Mouse (Mus musculus): ENCODE measurements around the gene Kif21b.

The Kif21b gene

DNA sequence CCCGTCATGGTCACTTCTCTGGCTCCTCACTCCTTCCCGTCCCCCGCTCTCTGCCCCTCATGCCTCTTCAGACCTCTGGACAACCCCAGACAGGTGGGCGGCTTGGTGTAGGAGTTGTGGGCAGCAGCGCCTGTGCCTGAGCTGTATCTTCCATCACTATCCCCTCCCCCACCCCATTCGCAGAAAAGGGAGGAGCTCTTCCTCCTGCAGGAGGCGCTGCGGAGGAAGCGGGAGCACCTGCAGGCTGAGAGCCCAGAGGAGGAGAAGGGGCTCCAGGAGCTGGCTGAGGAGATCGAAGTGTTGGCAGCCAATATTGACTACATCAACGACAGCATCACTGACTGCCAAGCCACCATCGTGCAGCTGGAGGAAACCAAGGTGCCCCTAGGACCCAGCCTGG lies 28.6 kb downstream of the Kif21b start:
- DNase-seq: peak in 1 of 2 experiments; percentile 46

- DNase-seq: no peak
Observed at GRCm38 (mm10) chr1:136160297-136160696, 29.1 kb downstream of the Kif21b start.

DNA sequence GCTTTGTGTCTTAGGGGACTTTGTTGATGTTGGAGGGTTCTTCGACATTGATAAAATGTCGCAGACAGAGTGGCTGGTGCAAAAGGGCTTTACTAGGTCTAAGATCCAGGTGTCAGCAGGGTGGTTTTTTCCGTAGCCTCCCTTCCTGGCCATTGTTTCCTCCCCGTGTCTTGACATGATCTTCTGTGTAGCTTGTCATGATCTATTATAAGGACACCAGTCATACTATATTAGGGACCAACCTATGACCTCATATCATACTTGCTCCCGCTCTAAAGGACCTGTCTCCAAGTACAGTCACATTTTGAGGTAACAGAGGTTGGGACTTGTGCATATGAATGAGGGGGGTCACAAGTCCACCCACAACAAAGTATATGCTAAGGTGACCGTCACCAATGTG lies 29.7 kb downstream of the Kif21b start:
- DNase-seq: no peak

DNA sequence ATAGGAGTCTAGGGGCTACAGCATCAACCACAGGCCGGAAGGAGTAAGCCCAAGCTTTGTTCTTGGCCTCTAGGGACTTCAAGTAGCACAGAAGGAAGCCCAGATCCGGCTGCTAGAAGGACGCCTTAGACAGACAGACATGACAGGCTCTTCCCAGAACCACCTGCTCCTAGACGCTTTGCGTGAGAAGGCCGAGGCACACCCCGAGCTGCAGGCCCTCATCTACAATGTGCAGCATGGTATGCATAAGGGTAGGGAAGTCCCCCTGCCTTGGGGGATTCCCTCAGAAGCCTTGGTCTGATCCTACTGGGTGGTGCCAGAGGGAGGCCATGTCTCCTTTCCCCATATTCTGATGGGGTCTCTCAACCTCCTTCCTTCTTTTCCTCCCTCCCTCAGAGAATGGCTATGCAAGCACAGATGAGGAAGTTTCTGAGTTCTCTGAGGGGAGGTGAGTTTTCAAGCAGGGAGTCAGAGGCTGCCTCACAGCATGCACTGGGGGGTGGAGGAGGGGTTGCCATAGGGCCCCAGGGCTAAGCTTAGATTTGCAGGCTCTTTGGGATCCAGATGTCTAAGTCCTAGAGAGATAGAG lies 30.2 kb downstream of the Kif21b start:
- DNase-seq: no peak

DNA sequence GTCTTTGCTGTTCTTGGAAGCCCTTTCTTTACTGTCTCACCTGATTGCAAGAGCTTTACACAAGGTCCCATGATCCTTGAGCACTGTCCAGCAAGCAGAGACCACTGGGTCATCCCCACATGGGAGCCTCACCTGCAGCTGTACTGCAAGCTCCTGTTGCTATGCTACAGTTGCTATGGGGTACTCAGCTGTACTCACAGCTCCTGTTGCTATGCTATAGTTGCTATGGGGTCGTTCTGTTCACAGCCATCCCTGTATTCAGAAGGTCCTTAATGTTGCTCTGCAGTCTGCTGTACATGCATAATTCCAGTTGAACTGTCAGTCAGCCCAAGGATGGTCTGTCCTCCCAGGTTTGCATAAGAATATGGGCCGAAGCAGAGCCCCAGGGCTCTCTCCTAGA lies 34.2 kb downstream of the Kif21b start:
- DNase-seq: no peak

GRCm38 (mm10) chr1:136167657-136168056 lies 36.5 kb downstream of the Kif21b start:
- peak; percentile 37 to 47 for DNase-seq

DNA sequence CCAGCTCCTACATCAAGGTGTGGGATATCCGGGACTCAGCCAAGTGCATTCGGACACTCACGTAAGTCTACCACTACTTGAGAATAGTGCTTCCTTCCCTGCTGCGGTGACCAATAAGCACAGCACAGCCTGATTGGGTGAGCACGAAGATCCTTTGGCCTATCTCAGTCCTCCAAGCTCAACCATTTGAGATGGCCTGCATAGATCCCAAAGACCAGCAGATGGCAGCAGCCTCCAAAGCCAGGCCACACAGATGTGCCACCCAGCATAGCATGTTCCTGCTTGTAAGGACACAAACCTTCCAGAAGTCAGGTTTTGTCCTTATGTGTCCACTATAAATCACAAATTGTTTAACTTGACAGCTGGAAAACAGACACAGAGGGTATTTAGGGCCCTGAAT lies 38.9 kb downstream of the Kif21b start:
- peak; percentile 85 for DNase-seq

DNA sequence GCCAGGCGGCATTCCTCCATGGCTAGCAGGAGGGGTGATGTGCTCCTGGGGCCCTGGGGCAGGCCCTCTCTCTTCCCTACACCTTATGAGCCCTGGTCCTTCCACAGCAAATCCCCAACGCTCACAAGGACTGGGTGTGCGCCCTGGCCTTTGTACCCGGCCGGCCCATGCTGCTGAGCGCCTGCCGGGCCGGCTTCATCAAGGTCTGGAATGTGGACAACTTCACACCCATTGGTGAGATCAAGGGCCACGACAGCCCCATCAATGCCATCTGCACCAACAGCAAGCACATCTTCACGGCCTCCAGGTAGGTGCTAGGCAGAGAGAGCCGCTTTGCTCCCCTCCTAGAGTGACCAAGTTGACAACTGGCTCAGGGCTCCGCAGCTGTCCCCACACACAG lies 41.5 kb downstream of the Kif21b start:
- no peak for DNase-seq

- no peak for DNase-seq
Observed at GRCm38 (mm10) chr1:136174101-136174606, 43.0 kb downstream of the Kif21b start.

GRCm38 (mm10) chr1:136175183-136175582 lies 44.0 kb downstream of the Kif21b start:
- peak; percentile 67 to 78 for DNase-seq

GRCm38 (mm10) chr1:136177085-136177484 lies 45.9 kb downstream of the Kif21b start:
- DNase-seq: no peak

- DNase-seq: no peak
Observed at GRCm38 (mm10) chr1:136178741-136179140, 47.6 kb downstream of the Kif21b start.

DNA sequence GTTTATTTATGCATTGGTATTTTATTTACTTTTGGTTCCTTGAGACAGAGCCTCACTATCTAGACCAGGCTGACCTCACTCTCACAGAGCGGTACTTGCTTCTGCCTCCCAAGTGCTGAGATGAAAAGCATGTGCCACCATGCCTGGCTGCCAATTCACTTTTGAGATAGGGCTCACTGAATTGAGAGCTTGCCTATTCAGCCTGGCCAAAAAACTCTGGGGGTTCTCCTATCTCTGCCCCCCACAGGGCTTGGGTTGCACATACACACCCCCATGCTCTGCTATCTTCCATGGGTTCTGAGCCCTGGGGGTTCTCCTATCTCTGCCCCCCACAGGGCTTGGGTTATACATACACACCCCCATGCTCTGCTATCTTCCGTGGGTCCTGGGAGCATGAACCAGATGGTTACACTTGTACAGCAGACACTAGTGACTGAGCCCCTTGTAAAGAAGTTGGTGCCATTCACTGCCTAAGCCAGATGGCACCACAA lies 48.4 kb downstream of the Kif21b start:
- no peak for DNase-seq

GRCm38 (mm10) chr1:136190033-136190432 lies 58.8 kb downstream of the Kif21b start:
- no peak for DNase-seq

GRCm38 (mm10) chr1:136212803-136213202 lies 81.6 kb downstream of the Kif21b start, which contains the start of gene Mroh3:
Gene Mroh3, minus strand, starts transcription at chr1:136212828.
- DNase-seq: peak in 1 of 2 experiments; percentile 54

- no peak for DNase-seq
Observed at GRCm38 (mm10) chr1:136214304-136214703, 83.1 kb downstream of the Kif21b start.

- DNase-seq: peak in 1 of 2 experiments; percentile 30
Observed at GRCm38 (mm10) chr1:136220037-136220871, 89.1 kb downstream of the Kif21b start.

GRCm38 (mm10) chr1:136222386-136222785 lies 91.2 kb downstream of the Kif21b start:
- no peak for DNase-seq

- DNase-seq: no peak
Observed at GRCm38 (mm10) chr1:136223758-136224342, 92.7 kb downstream of the Kif21b start.

DNA sequence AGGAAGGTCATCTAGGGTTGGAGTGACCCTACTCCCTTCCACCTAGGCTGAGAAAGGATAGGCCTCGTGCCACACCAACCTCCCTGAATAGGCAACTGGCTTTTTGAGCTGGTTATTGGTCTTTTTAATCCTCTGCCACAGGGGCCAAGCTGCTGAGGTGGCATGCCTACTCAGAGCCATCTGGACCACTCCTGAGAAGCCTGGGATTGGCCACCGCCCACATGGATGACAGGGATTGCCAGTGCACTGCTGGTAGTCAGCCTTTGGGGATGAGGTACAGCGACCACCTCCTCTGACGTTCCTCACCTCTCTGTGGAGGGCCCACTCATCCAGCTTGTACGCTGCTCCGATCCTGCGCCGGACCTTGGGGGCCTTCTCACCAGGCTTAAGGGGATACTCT lies 94.7 kb downstream of the Kif21b start:
- DNase-seq: peak in 1 of 2 experiments; percentile 39

DNA sequence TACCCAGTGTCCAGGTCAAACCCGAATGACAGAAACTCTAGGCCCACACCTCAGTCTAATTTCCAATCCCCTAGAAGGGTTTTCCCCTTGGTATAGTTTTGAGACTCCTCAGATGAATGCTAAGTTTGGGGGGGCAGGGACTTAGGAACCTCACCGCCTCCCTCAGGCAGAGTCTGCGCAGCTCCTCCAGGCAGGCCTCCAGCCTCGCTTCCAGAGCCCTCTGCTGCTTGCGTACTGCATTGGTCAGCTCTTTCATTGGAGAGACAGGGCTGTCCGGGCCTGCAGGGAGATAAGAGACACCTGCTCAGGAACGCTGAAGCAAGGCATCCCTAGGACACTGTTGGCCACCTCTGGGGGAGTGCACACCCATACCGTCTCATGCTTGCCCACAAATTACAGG lies 95.4 kb downstream of the Kif21b start:
- DNase-seq: no peak

Data from cerebellum, postnatal 14 days (tissue).